Mouse (Mus musculus) myocyte (in vitro differentiated cells): Measurements from ENCODE around the gene Actl6b. TPM values are rescaled to one million over a fixed set of nuclear protein-coding genes. Genes with fewer than 3 reads are reported as not detected.

Source experiments
- H3K27me3 ChIP-seq: one replicate; pipeline ENCODE4 v1.6.1; 2011; ENCODE audit not compliant: control insufficient read depth, insufficient read depth, insufficient read length
- H3K36me3 ChIP-seq: one replicate; pipeline ENCODE4 v1.6.1; 2011; ENCODE audit not compliant: control insufficient read depth, insufficient read depth
- H3K4me2 ChIP-seq: one replicate; pipeline ENCODE4 v1.6.1; 2011; ENCODE audit warnings: low read depth, control low read depth
- H3K4me3 ChIP-seq: one replicate; pipeline ENCODE4 v1.5.1; 2011; ENCODE audit warnings: mild to moderate bottlenecking, control low read depth, moderate library complexity
- H3K79me2 ChIP-seq: one replicate; pipeline ENCODE4 v1.6.1; 2011; ENCODE audit not compliant: control insufficient read depth, insufficient read depth
- H3ac ChIP-seq: one replicate; pipeline ENCODE4 v1.6.1; 2011; ENCODE audit not compliant: control insufficient read depth, insufficient read length
- CEBPB ChIP-seq: IDR thresholded peaks from 2 replicates; pipeline ENCODE4 v1.6.1; 2011; ENCODE audit warnings: mild to moderate bottlenecking, moderate library complexity; ENCODE audit not compliant: poor library complexity, insufficient read depth, severe bottlenecking
- E2F4 ChIP-seq: IDR thresholded peaks from one replicate; pipeline ENCODE4 v1.6.1; 2011; ENCODE audit warnings: mild to moderate bottlenecking, control low read depth, moderate library complexity; ENCODE audit not compliant: insufficient read depth
- MAX ChIP-seq: IDR thresholded peaks from one replicate; pipeline ENCODE4 v1.6.1; 2011; ENCODE audit warnings: low read depth, mild to moderate bottlenecking, control low read depth
- MYOD1 ChIP-seq, 3 experiments: IDR thresholded peaks; one replicate each; pipeline ENCODE4 v1.6.1; 2011; ENCODE audit warnings: control low read depth in 2 of 3, low read depth in 2 of 3, mild to moderate bottlenecking in 2 of 3, moderate library complexity in 1 of 3; ENCODE audit not compliant: insufficient read length in 2 of 3, control insufficient read depth in 1 of 3
- MYOG ChIP-seq, 3 experiments: IDR thresholded peaks; one replicate each; pipeline ENCODE4 v1.6.1; 2011; ENCODE audit warnings: control low read depth in 2 of 3, low read depth in 2 of 3, mild to moderate bottlenecking in 2 of 3; ENCODE audit not compliant: insufficient read length in 2 of 3, control insufficient read depth in 1 of 3, insufficient read depth in 1 of 3
- POLR2A ChIP-seq: IDR thresholded peaks from one replicate; pipeline ENCODE4 v1.6.1; 2011; ENCODE audit warnings: low read depth, mild to moderate bottlenecking, control low read depth, moderate library complexity; ENCODE audit not compliant: insufficient read length
- POLR2AphosphoS2 ChIP-seq: IDR thresholded peaks from one replicate; pipeline ENCODE4 v1.6.1; 2011; ENCODE audit warnings: low read depth, control low read depth; ENCODE audit not compliant: insufficient read length
- REST ChIP-seq: IDR thresholded peaks from one replicate; pipeline ENCODE4 v1.6.1; 2011; ENCODE audit warnings: mild to moderate bottlenecking, control low read depth, moderate library complexity; ENCODE audit not compliant: insufficient read depth, insufficient read length
- SRF ChIP-seq: IDR thresholded peaks from one replicate; pipeline ENCODE4 v1.6.1; 2011; ENCODE audit warnings: low read depth; ENCODE audit not compliant: control insufficient read depth, insufficient read length
- TCF12 ChIP-seq: IDR thresholded peaks from one replicate; pipeline ENCODE4 v1.6.1; 2011; ENCODE audit warnings: mild to moderate bottlenecking, control low read depth; ENCODE audit not compliant: poor library complexity, insufficient read depth, severe bottlenecking
- TCF3 ChIP-seq: IDR thresholded peaks from one replicate; pipeline ENCODE4 v1.6.1; 2011; ENCODE audit warnings: low read depth, control low read depth; ENCODE audit not compliant: insufficient read length
- USF1 ChIP-seq: IDR thresholded peaks from one replicate; pipeline ENCODE4 v1.6.1; 2011; ENCODE audit warnings: low read depth, mild to moderate bottlenecking, control low read depth, moderate library complexity
- polyA plus RNA-seq: library from polyadenylated mRNA; unstranded; fragments of >200 nt; fragmentation: generic; extraction: Trizol; gene quantifications from one replicate; pipeline ENCODE4 v1.2.1, GENCODE M21; 2012; ENCODE audit warnings: missing spikeins

The Actl6b gene
- polyA plus RNA-seq, 1 experiment: not detected

- no peak for TF ChIP-seq E2F4
- TF ChIP-seq SRF: no peak
- no peak for TF ChIP-seq USF1
- no peak for TF ChIP-seq TCF12
- TF ChIP-seq MYOG (IDR thresholded peaks at IDR 0.05; ENCODE audit: control insufficient read depth in 1 of 3, insufficient read depth in 1 of 3, insufficient read length in 2 of 3, low read depth in 2 of 3): no peak
- TF ChIP-seq TCF3: no peak
- no peak for TF ChIP-seq MAX
- TF ChIP-seq MYOD1 (IDR thresholded peaks at IDR 0.05; ENCODE audit: control insufficient read depth in 1 of 3, insufficient read length in 2 of 3, low read depth in 2 of 3): no peak
- no peak for TF ChIP-seq CEBPB
- no peak for TF ChIP-seq POLR2AphosphoS2
- TF ChIP-seq REST: no peak
- TF ChIP-seq POLR2A: no peak
- no peak overlapping the region for H3K4me3 ChIP-seq
- no peaks in the 10 kb centered on the region for H3K27me3 ChIP-seq
Observed at GRCm38 (mm10) chr5:137597625-137598024, 44.3 kb downstream of the Actl6b start.

DNA sequence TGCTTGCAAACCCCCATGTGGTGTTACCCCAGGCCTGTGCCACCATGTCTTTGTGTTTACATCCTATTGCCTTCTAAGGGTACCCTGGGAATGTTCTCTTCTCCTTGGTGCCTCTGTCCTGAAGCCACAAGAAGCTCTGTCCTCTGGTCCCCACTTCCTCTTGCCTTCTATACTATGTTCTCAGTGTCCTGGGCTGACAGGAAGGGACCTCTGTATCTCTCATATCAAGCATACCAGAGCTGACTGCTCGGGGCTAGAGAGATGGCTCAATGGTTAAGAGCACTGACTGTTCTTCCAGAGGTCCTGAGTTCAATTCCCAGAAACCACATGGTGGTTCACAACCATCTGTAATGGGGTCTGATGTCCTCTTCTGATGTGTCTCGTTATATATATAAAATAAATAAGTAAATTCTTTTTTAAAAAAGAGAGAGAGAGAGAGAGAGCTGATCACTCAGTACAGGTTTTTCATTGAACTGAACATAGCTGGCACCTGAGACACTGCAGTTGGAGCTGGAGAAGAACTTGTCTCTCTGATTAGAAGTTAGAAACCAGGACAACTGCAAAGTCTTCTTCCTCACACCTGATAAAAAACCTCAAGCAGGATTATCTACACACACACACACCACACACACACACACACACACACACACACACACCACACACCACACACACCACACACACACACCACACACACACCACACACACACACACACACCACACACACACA lies 44.9 kb downstream of the Actl6b start:
- H3K4me3 ChIP-seq: no peak overlapping the region
- TF ChIP-seq CEBPB (no peak), TCF12 (no peak), SRF (no peak), MYOG (IDR thresholded peaks at IDR 0.05; ENCODE audit: control insufficient read depth in 1 of 3, insufficient read depth in 1 of 3, insufficient read length in 2 of 3, low read depth in 2 of 3) (no peak), E2F4 (no peak), USF1 (no peak), MAX (no peak), TCF3 (no peak), REST (no peak), POLR2A (no peak), POLR2AphosphoS2 (no peak), MYOD1 (IDR thresholded peaks at IDR 0.05; ENCODE audit: control insufficient read depth in 1 of 3, insufficient read length in 2 of 3, low read depth in 2 of 3) (no peak)
- H3K79me2 ChIP-seq: peaks cover 13% of the 10 kb centered on the region
- no peak overlapping the region for H3K4me2 ChIP-seq
- H3K36me3 ChIP-seq: no peaks in the 10 kb centered on the region
- H3ac ChIP-seq: no peak overlapping the region
- no peaks in the 10 kb centered on the region for H3K27me3 ChIP-seq

More at GRCm38 (mm10) chr5:137597625-137598024, 44.3 kb downstream of the Actl6b start:
- peaks cover 7% of the 10 kb centered on the region for H3K79me2 ChIP-seq
- no peaks in the 10 kb centered on the region for H3K36me3 ChIP-seq
- H3K4me2 ChIP-seq: no peak overlapping the region
- no peak overlapping the region for H3ac ChIP-seq

GRCm38 (mm10) chr5:137599600-137599999 lies 46.3 kb downstream of the Actl6b start:
- H3K27me3 ChIP-seq: no peaks in the 10 kb centered on the region
- TF ChIP-seq TCF3 (no peak), REST (no peak), SRF (no peak), POLR2AphosphoS2 (no peak), TCF12 (no peak), CEBPB (no peak), E2F4 (no peak), USF1 (no peak), MYOD1 (IDR thresholded peaks at IDR 0.05; ENCODE audit: control insufficient read depth in 1 of 3, insufficient read length in 2 of 3, low read depth in 2 of 3) (no peak), MYOG (IDR thresholded peaks at IDR 0.05; ENCODE audit: control insufficient read depth in 1 of 3, insufficient read depth in 1 of 3, insufficient read length in 2 of 3, low read depth in 2 of 3) (no peak), MAX (no peak), POLR2A (no peak)
- no peaks in the 10 kb centered on the region for H3K36me3 ChIP-seq
- H3ac ChIP-seq: no peak overlapping the region
- H3K4me2 ChIP-seq: peak overlapping the region; percentile 96
- peaks cover 13% of the 10 kb centered on the region for H3K79me2 ChIP-seq
- peak overlapping the region; percentile 56 for H3K4me3 ChIP-seq

DNA sequence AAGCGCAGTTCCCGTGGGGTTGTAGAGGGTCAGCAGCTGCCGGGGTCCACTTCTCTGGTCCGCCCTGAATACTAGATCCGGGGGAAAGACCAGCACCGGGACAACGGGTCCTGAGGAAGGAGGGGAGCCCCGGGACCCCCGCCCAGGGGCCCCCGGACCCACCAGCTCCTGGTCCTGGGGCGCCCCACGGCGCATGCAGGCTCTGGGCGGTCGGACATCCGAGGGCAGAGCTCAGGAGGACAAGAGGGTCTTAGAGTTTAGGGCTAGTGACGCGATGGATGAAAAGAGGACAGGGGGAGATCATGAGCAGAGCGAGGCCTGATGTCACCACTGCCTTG lies 46.9 kb downstream of the Actl6b start:
- H3K4me2 ChIP-seq: peak overlapping the region; percentile 96
- no peaks in the 10 kb centered on the region for H3K27me3 ChIP-seq
- no peak for TF ChIP-seq CEBPB
- peak in 1 of 3 experiments; percentile 0 for TF ChIP-seq MYOD1 (IDR thresholded peaks at IDR 0.05; ENCODE audit: control insufficient read depth in 1 of 3, insufficient read length in 2 of 3, low read depth in 2 of 3)
- no peak for TF ChIP-seq TCF3
- no peak for TF ChIP-seq POLR2A
- peak; percentile 51 for TF ChIP-seq POLR2AphosphoS2
- peaks cover 13% of the 10 kb centered on the region for H3K79me2 ChIP-seq
- peaks cover 6% of the 10 kb centered on the region for H3K36me3 ChIP-seq
- peak overlapping the region; percentile 43 for H3ac ChIP-seq
- H3K4me3 ChIP-seq: peak overlapping the region; percentile 56
